Mouse (Mus musculus) C2C12 (cell line): ENCODE measurements at regions not wholly inside any gene's neighbourhood (a gene's known extent, or its start where the extent isn't known, plus 50 kb on each side); places are given as distances from the start of the nearest gene placed in this dataset.

Experiments used
- CTCF ChIP-seq: IDR thresholded peaks from one replicate; pipeline ENCODE4 v1.5.1; 2011; ENCODE audit not compliant: control insufficient read depth, insufficient read depth, insufficient read length
- MAX ChIP-seq: IDR thresholded peaks from one replicate; pipeline ENCODE4 v1.6.1; 2011; ENCODE audit warnings: mild to moderate bottlenecking, control low read depth
- MYOD1 ChIP-seq: IDR thresholded peaks from one replicate; pipeline ENCODE4 v1.6.1; 2011; ENCODE audit warnings: low read depth; ENCODE audit not compliant: control insufficient read depth, insufficient read length

GRCm38 (mm10) chr6:12168533-12168932 lies 260.9 kb downstream of the Phf14 start:
- TF ChIP-seq CTCF, result no peak
- TF ChIP-seq MYOD1, result no peak
- TF ChIP-seq MAX, result no peak
